Mouse (Mus musculus) midbrain, postnatal 0 days (tissue): ENCODE results near the gene Npc2. TPM values are rescaled to one million over a fixed set of nuclear protein-coding genes. Genes with fewer than 3 reads are reported as not detected.
A peak's percentile ranks its signal among the peaks of the same experiment; 100 is the strongest.

Experiments
- ATAC-seq: fragments of 200-750 bp; cut with Nextera tagmentation; 2 replicates; pipeline ENCODE4 v1.8.0; 2017; ENCODE audit warnings: moderate number of reproducible peaks, mild to moderate bottlenecking, moderate TSS enrichment, moderate library complexity; ENCODE audit not compliant: low FRiP score
- DNase-seq: peaks from one replicate; pipeline ENCODE4 v3.0.0-alpha.2; 2015; ENCODE audit warnings: low spot score
- H3K27ac ChIP-seq: fragments of 300-500 bp; sonication (generic); 2 replicates; pipeline ENCODE4 v1.5.1; 2014; ENCODE audit warnings: low read depth, mild to moderate bottlenecking, low read length, mixed read lengths
- H3K27me3 ChIP-seq: fragments of 300-500 bp; sonication (generic); 2 replicates; pipeline ENCODE4 v1.6.1; 2014; ENCODE audit warnings: low read length, control low read depth, mixed read lengths; ENCODE audit not compliant: insufficient read depth
- H3K36me3 ChIP-seq: fragments of 300-500 bp; sonication (generic); 2 replicates; pipeline ENCODE4 v1.6.1; 2014; ENCODE audit warnings: low read length, control low read depth, mixed read lengths; ENCODE audit not compliant: insufficient read depth
- H3K4me1 ChIP-seq: fragments of 300-500 bp; sonication (generic); 2 replicates; pipeline ENCODE4 v1.6.1; 2014; ENCODE audit warnings: mild to moderate bottlenecking, control low read depth, antibody characterized with exemption, low read length, mixed read lengths; ENCODE audit not compliant: insufficient read depth
- H3K4me2 ChIP-seq: fragments of 300-500 bp; sonication (generic); 2 replicates; pipeline ENCODE4 v1.6.1; 2014; ENCODE audit warnings: low read depth, mild to moderate bottlenecking, low read length, mixed read lengths; ENCODE audit not compliant: poor library complexity, severe bottlenecking
- H3K4me3 ChIP-seq: fragments of 300-500 bp; sonication (generic); 2 replicates; pipeline ENCODE4 v1.5.1; 2014; ENCODE audit warnings: low read depth, mild to moderate bottlenecking, low read length, moderate library complexity
- H3K9ac ChIP-seq: fragments of 300-500 bp; sonication (generic); replicated peaks from 2 replicates; pipeline ENCODE4 v1.6.1; 2014; ENCODE audit warnings: mild to moderate bottlenecking, low read length, moderate library complexity, mixed read lengths; ENCODE audit not compliant: poor library complexity, severe bottlenecking
- H3K9me3 ChIP-seq: fragments of 300-500 bp; sonication (generic); 2 replicates; pipeline ENCODE4 v1.6.1; 2016; ENCODE audit warnings: low read length, control low read depth
- CTCF ChIP-seq: IDR thresholded peaks from 2 replicates; pipeline ENCODE4 v1.5.1; 2016; ENCODE audit warnings: antibody characterized with exemption, mild to moderate bottlenecking
- WGBS: fragments of 180-500 bp; shearing (Covaris S2); extraction: QIAGEN DNeasy Blood & Tissue Kit; methylation state at CpG from one replicate; pipeline ENCODE4 v1.1.7; 2014; 5-methylcytosine and 5-hydroxymethylcytosine counted together
- polyA plus RNA-seq: library from polyadenylated mRNA; unstranded; fragments of >200 nt; fragmentation: Nextera tagmentation; extraction: Ambion mirVana; gene quantifications from 2 replicates; pipeline ENCODE4 v1.2.1, GENCODE M21; 2015
- total RNA-seq: library from RNA; depleted of rRNA; stranded (reverse); fragments of >200 nt; gene quantifications from 2 replicates; pipeline ENCODE4 v1.2.3, GENCODE M21; 2014; rRNA removed

Gene Npc2
- total RNA-seq: 39.8 and 42.5 TPM in 2 replicates
- polyA plus RNA-seq: 43.9 and 44.8 TPM in 2 replicates

DNA sequence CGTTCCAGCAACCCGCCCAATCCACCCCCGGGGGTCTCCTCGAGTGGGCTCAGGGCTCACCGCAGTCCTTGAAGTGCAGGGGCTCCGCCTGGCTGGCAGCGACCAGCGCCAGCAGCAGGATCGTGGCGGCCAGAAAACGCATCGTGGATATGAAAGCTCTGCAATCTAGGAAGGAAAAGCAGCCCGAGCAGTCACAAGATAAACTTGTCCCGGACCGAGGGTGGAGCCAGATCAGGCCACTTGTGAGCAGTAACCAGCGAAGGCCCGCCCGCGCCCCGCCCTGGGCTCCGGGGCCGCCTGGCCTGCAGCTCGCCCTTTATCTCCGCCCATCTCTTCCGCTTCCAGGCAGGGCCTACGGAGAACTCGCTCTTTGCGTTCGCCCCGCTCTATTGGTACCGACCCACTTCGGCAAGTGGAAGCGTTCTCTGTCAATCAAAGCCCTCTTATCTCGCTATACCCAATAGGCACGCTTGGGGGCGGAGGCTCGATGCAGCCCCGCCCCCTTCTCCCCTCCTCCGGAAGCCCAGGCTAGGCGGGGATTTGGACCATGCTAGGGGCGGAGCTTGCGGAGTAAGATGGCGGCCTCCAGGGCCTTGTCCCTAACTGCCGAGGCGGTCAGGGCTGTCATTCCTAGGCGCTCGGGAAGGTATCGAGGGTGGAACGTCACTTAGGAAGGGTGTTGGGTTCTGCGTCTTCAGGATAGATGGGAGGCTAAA lies at the start of gene Npc2, which contains the start of gene Isca2:
Gene Npc2 (minus strand): TSS at position 427 of the 716 bp plus-strand sequence.
Gene Isca2 (plus strand): TSS at position 526 of the 716 bp plus-strand sequence.
- Histone ChIP-seq H3K4me2 (peak within 1 kb of the TSS; percentile 89), H3K36me3 (no peaks in the 10 kb centered on the region), H3K4me3 (peak within 1 kb of the TSS; percentile 62), H3K9me3 (no peaks in the 10 kb centered on the region), H3K27ac (peak within 1 kb of the TSS; percentile 84), H3K9ac (peak within 1 kb of the TSS; percentile 86), H3K27me3 (no peaks in the 10 kb centered on the region), H3K4me1 (peaks cover 6% of the 10 kb centered on the region; the same call in 1 of the 2 replicates)
- ATAC-seq (peak; percentile 97), DNase-seq (peak; percentile 100)
- peak; percentile 29; the same call in 1 of the 2 replicates for TF ChIP-seq CTCF
- WGBS: 1% methylated on average over 49 of the region's 50 CpGs

DNA sequence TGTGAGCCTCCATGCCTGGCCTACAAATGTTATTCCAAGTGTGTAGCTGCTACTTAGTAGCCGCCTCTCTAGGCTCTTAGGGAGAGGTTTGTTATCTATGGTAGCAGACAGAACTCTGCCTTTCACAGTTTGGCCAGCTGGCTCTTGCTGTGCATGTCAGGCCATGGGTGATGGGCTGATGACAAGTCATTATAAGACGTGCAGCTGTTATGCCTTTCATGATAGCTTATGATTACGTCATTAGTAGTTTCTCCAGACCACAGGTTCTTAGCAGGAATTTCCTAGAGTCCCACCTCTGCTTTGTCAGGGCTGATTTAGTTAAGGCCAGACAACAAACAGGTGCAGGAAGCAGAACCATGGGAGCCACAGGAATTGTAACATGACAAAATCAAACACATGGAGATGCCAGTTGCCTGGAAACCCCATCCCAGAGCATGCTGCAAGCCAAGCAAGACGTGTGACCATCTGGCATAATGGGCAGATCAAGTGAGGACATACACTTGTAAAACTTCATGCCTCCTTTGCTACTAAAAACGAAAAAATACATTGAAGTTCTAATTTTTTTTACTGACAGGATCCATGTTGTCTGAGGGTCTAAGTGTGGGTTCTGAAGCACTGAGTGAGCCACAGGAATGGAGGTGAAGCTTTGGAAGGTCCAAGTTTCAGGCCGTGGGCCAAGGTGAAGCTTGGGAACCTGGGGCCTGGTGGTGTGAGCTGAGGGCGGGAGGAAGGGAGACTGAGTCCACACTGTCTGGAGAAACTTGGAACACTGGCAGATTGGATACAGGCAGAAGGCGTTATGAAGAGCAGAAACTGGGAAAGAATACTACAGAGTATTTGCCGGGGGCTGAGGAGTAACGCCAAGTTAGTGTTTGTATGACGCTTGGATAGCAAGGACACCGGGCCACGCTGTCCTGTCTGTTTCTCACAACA lies 46.5 kb upstream of the Npc2 start:
- H3K36me3 ChIP-seq: no peaks in the 10 kb centered on the region
- 86% methylated on average over 13 of the region's 13 CpGs for WGBS
- H3K9me3 ChIP-seq: no peaks in the 10 kb centered on the region
- no peak overlapping the region for H3K4me2 ChIP-seq
- no peaks in the 10 kb centered on the region for H3K27me3 ChIP-seq
- no peak overlapping the region for H3K9ac ChIP-seq
- H3K4me3 ChIP-seq: no peak overlapping the region
- no peak for ATAC-seq
- no peaks in the 10 kb centered on the region for H3K4me1 ChIP-seq
- TF ChIP-seq CTCF: no peak
- peak; percentile 47 for DNase-seq
- no peak overlapping the region for H3K27ac ChIP-seq

DNA sequence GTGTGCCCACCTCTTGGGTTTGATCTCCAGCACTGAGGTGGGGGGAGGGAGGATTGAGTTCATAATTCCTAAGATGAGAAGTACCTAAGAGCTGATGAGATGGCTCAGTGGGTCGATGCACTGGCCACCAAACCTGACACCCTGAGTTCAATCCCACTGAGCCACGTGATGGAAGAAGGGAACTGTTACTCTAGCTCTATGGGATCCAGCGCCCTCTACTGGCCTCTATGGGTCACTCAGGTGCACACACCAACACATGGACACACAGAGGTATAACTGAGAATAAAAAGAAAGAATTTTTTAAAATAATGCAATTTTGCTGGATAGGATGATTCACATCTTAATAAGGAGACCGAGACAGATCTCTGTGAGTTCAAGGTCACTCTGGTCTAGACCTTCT lies 45.5 kb upstream of the Npc2 start:
- Histone ChIP-seq H3K4me3 (no peak overlapping the region), H3K27ac (no peak overlapping the region), H3K27me3 (no peaks in the 10 kb centered on the region), H3K9me3 (no peaks in the 10 kb centered on the region), H3K4me1 (no peaks in the 10 kb centered on the region), H3K4me2 (no peak overlapping the region), H3K36me3 (no peaks in the 10 kb centered on the region), H3K9ac (no peak overlapping the region)
- no peak for ATAC-seq
- no peak for DNase-seq
- 65% methylated on average over 4 of the region's 4 CpGs for WGBS
- TF ChIP-seq CTCF: no peak

DNA sequence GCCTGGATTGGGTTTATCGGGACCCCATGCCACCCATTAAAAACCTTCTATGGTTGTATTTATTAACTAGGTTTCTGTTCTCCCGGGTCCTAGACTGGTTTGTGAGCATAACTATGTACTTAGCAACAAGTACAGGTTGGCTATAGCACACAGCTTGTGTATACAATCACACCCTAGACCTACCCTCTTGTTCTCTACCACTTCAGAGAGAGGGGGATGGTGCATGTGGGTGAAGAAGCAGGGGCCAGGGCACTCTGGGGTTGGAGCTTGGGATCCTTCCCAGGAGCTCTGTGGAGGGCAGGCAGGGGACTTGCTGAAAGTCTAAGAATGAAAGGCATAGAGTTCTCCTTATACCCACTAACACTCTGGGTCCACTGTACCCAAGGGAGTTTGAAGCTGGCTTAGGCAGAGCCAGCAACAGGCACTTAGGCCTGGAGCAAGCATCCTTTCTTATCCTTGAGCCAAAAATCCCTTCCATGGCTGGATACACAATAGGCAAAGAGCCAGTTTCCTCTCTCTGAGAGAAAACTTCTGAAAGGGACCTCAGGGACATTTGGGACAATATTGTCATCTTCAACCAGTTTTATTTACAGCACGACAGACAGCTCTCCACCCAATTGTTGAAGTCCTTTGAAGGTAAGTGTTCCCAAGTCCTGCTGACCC lies 41.8 kb upstream of the Npc2 start:
- Histone ChIP-seq H3K9ac (no peak overlapping the region), H3K27me3 (no peaks in the 10 kb centered on the region), H3K27ac (no peak overlapping the region), H3K4me3 (no peak overlapping the region), H3K9me3 (no peaks in the 10 kb centered on the region), H3K36me3 (no peaks in the 10 kb centered on the region), H3K4me1 (no peaks in the 10 kb centered on the region), H3K4me2 (no peak overlapping the region)
- WGBS: 74% methylated on average over 3 of the region's 3 CpGs
- DNase-seq: no peak
- TF ChIP-seq CTCF: no peak
- ATAC-seq: no peak

- Histone ChIP-seq H3K36me3 (no peaks in the 10 kb centered on the region), H3K27me3 (no peaks in the 10 kb centered on the region), H3K27ac (no peak overlapping the region), H3K4me1 (no peaks in the 10 kb centered on the region), H3K4me2 (no peak overlapping the region), H3K9me3 (no peaks in the 10 kb centered on the region), H3K9ac (no peak overlapping the region), H3K4me3 (no peak overlapping the region)
- no peak for ATAC-seq
- 44% methylated on average over 7 of the region's 7 CpGs for WGBS
- DNase-seq: no peak
- peak; percentile 30 for TF ChIP-seq CTCF
These were observed 40.8 kb upstream of the Npc2 start for GRCm38 (mm10) chr12:84813773-84814172.
